Mouse (Mus musculus) ES-E14 (cell line): Measurements from ENCODE around the gene Pakap. TPM values are rescaled to one million over a fixed set of nuclear protein-coding genes. Genes with fewer than 3 reads are reported as not detected.

Experiments
- DNase-seq: peaks from one replicate; pipeline ENCODE4 v3.0.0-alpha.2; 2013; ENCODE audit warnings: low read depth, low spot score
- H3K27ac ChIP-seq: 2 replicates; pipeline ENCODE4 v1.5.1; 2012; ENCODE audit warnings: low read depth, mild to moderate bottlenecking, low read length, moderate library complexity, mixed read lengths; ENCODE audit not compliant: poor library complexity, insufficient read depth, severe bottlenecking
- H3K36me3 ChIP-seq: 2 replicates; pipeline ENCODE4 v1.6.1; 2012; ENCODE audit warnings: mild to moderate bottlenecking, low read length, moderate library complexity, mixed read lengths; ENCODE audit not compliant: control insufficient read depth, poor library complexity, insufficient read depth, severe bottlenecking
- H3K4me1 ChIP-seq, 2 experiments: fragments of 150-350 bp in 1 of 2; sonication (generic) in 1 of 2; 2 replicates each; pipeline ENCODE4 v1.6.1; 2012; ENCODE audit warnings: low read length in 2 of 2, mild to moderate bottlenecking in 1 of 2, mixed read lengths in 1 of 2; ENCODE audit not compliant: control insufficient read depth in 2 of 2, insufficient read depth in 2 of 2, poor library complexity in 1 of 2
- H3K4me3 ChIP-seq, 2 experiments: fragments of 150-350 bp in 1 of 2; sonication (generic) in 1 of 2; 2 replicates each; pipeline ENCODE4 v1.5.1; 2012; ENCODE audit warnings: low read length in 2 of 2, low read depth in 1 of 2, mild to moderate bottlenecking in 1 of 2, mixed read lengths in 1 of 2; ENCODE audit not compliant: insufficient read depth in 1 of 2, poor library complexity in 1 of 2, severe bottlenecking in 1 of 2
- H3K9ac ChIP-seq: 2 replicates; pipeline ENCODE4 v1.6.1; 2012; ENCODE audit warnings: low read depth, mild to moderate bottlenecking, low read length, mixed read lengths; ENCODE audit not compliant: poor library complexity, insufficient read depth, severe bottlenecking
- H3K9me3 ChIP-seq: fragments of 150-350 bp; sonication (generic); 2 replicates; pipeline ENCODE4 v1.6.1; 2012; ENCODE audit warnings: low read depth, mild to moderate bottlenecking, low read length; ENCODE audit not compliant: control insufficient read depth, insufficient read depth
- CHD2 ChIP-seq: IDR thresholded peaks from 2 replicates; pipeline ENCODE4 v1.6.1; 2014; ENCODE audit warnings: mild to moderate bottlenecking, low read depth, low read length, inconsistent platforms
- HCFC1 ChIP-seq: IDR thresholded peaks from 2 replicates; pipeline ENCODE4 v1.6.1; 2012; ENCODE audit warnings: low read length, inconsistent platforms, borderline replicate concordance; ENCODE audit not compliant: insufficient read depth
- MAFK ChIP-seq: IDR thresholded peaks from 2 replicates; pipeline ENCODE4 v1.6.1; 2014; ENCODE audit warnings: mild to moderate bottlenecking, low read depth, low read length, inconsistent platforms; ENCODE audit not compliant: insufficient read depth
- ZC3H11A ChIP-seq: IDR thresholded peaks from 2 replicates; pipeline ENCODE4 v1.6.1; 2012; ENCODE audit warnings: low read depth, mild to moderate bottlenecking, inconsistent platforms, low read length, borderline replicate concordance
- ZNF384 ChIP-seq: IDR thresholded peaks from 2 replicates; pipeline ENCODE4 v1.6.1; 2012; ENCODE audit warnings: low read depth, low read length, inconsistent platforms
- in situ Hi-C, 2 experiments: fragments of 600-800 bp; cut with MboI; formaldehyde crosslinking; loops; one replicate each; pipeline ENCODE4 v1.15.1; 2025; ENCODE audit warnings: low sequenced_read_pairs in 2 of 2, inconsistent platforms in 1 of 2; ENCODE audit not compliant: unreplicated experiment in 2 of 2
- total RNA-seq: library from RNA; depleted of rRNA; stranded (reverse); fragments of 300-350 nt; gene quantifications from 2 replicates; pipeline ENCODE4 v1.2.3, GENCODE M21; 2012

Pakap gene
- total RNA-seq, 1 experiment = 5.8 TPM

DNA sequence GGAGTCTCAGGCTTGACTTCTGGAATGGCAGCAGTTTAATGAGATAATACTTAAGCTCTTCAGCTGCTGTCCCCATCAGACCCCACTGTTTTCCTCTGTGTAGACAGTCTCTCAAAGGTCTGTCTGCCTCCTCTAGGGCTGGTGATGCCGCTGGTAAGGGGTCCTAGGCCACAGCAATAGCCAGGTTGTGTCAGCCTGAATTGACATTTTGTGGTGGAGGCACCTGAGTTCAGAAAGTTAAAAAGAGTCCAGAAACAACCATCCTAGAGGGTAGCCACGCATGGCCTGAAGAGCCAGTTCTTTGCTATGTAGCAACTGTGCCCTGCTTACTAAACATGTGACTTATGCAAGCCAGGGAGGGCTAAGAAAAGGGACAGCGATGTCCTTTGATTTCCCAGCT, 279.7 kb downstream of the Pakap start:
- in situ Hi-C loops = no loop called here
- no peak overlapping the region for H3K4me3 ChIP-seq
- DNase-seq = no peak

DNA sequence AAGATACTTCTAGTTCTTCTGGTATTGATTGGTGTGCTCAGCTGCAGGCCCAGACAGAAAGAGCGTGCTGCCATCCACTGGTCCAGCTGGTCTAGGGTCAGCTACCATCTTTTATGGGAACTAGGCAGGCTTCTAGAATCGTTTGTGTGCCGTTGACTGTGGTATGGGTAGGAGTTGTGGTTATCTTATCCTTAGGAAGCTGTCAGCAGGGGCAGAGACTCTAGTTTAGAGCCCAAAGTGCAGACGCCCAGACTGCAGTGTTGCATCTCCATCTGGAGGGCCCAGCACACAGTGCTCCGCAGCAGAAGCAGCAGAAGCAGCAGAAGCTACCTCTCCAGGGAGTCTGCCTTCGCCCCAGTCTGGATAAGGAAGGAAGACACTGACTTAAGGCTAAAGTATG, 281.5 kb downstream of the Pakap start:
- Histone ChIP-seq H3K9ac (no peak overlapping the region), H3K4me1 (peaks cover 3% of the 10 kb centered on the region in 2 experiments; a peak in 1 of 4 replicates), H3K4me3 (no peak overlapping the region), H3K36me3 (peaks cover 4% of the 10 kb centered on the region), H3K9me3 (0 out of 2 replicates have a peak, but pooled peaks cover 2% of the 10 kb centered on the region), H3K27ac (no peak overlapping the region)
- in situ Hi-C loops = no loop called here
- TF ChIP-seq CHD2 (no peak), MAFK (no peak), ZNF384 (no peak), HCFC1 (no peak), ZC3H11A (no peak)
- no peak for DNase-seq

More for the DNA sequence above, 279.7 kb downstream of the Pakap start:
- Histone ChIP-seq H3K36me3 (peaks cover 3% of the 10 kb centered on the region; the same call in 1 of the 2 replicates), H3K9ac (no peak overlapping the region), H3K27ac (no peak overlapping the region; the same call in 1 of the 2 replicates), H3K9me3 (no peaks in the 10 kb centered on the region), H3K4me1 (peaks cover 3 to 6% of the 10 kb centered on the region in 2 experiments; a peak in 1 of 4 replicates)
- TF ChIP-seq MAFK = no peak
- no peak for TF ChIP-seq HCFC1
- no peak for TF ChIP-seq CHD2
- no peak for TF ChIP-seq ZC3H11A
- TF ChIP-seq ZNF384 = no peak

DNA sequence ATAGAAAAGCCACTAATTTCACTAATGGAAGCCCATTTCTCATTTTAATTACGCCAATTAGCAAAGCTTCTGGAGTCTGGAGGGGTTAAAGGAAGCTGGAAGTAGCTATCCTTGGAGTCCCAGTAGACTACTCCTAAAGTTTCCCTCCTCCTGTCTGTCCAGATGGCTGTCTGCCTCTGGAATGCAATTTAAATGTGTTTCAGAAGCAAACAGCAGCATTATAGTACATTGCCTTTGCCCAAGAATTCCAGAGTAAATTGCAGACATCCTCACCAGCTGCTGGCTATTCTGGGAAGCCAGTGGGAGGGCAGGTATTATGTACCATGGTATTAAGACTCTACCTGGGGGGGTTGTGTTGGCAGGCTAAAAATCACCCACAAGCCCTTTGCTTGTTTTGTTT, 283.8 kb downstream of the Pakap start:
- TF ChIP-seq HCFC1 (no peak), CHD2 (no peak), ZC3H11A (no peak), ZNF384 (no peak), MAFK (no peak)
- Histone ChIP-seq H3K27ac (no peak overlapping the region), H3K9me3 (0 out of 2 replicates have a peak, but pooled peaks cover 2% of the 10 kb centered on the region), H3K4me1 (peaks cover 2 to 3% of the 10 kb centered on the region in 2 experiments; a peak in 1 of 4 replicates), H3K36me3 (peaks cover 26% of the 10 kb centered on the region), H3K9ac (no peak overlapping the region), H3K4me3 (no peak overlapping the region)
- DNase-seq = no peak
- in situ Hi-C loops = no loop called here

DNA sequence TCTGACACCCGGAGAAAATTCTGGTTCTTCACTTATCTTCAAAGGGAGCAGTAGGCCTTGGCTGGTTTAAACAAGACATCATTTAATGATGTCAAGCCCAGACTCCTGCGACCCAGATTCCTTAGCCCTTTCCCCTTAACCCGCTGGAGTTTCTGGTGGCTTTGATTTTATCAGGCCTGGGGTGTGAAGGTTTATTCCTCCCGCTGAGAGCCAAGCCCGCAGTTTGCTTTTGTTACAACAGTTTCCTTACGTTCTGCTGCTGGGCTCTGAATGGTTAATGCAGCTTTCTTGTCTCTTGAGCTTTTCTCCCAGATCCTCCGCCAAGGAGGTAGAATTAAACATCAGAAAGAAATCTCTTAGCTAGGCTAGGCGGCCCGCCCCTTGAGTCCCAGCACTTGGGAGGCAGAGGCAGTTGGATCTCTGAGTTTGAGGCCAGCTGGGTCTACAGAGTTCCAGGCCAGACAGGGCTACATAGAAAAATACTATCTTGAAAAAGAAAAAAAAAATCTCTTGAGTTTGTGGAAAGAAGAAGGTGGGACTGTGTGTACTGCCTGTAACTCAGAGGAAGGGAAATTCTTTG, 284.6 kb downstream of the Pakap start:
- peaks cover 28% of the 10 kb centered on the region for H3K36me3 ChIP-seq
- in situ Hi-C loops = no loop called here
- TF ChIP-seq ZNF384 (no peak), ZC3H11A (no peak), CHD2 (no peak), MAFK (no peak), HCFC1 (no peak)

DNA sequence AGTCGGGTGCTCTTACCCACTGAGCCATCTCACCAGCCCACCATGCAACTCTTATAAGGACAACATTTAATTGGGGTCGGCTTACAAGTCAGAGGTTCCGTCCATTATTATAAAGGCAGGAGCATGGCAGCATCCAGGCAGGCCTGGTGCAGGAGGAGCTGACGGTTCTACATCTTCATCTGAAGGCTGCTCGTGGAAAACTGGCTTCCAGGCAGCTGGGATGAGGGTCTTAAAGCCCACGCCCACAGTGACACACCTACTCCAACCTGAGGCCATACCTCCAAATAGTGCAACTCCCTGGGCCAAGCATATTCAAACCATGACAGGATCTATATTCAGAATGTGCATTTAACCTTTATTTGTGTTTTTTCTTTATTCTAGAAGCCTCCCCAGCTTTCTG, 286.2 kb downstream of the Pakap start:
- H3K4me1 ChIP-seq = peaks cover 2 to 3% of the 10 kb centered on the region in 2 experiments; a peak in 1 of 4 replicates
- in situ Hi-C loops = no loop called here
- DNase-seq = no peak
- no peak overlapping the region for H3K27ac ChIP-seq
- no peak overlapping the region for H3K4me3 ChIP-seq
- no peak overlapping the region for H3K9ac ChIP-seq
- 0 out of 2 replicates have a peak, but pooled peaks cover 2% of the 10 kb centered on the region for H3K9me3 ChIP-seq
- peaks cover 28% of the 10 kb centered on the region for H3K36me3 ChIP-seq
- no peak for TF ChIP-seq MAFK
- TF ChIP-seq HCFC1 = no peak
- TF ChIP-seq ZNF384 = no peak
- TF ChIP-seq CHD2 = no peak
- TF ChIP-seq ZC3H11A = no peak

More for the DNA sequence above, 284.6 kb downstream of the Pakap start:
- H3K4me1 ChIP-seq = peaks cover 2 to 3% of the 10 kb centered on the region in 2 experiments; a peak in 1 of 4 replicates
- H3K27ac ChIP-seq = no peak overlapping the region; the same call in 1 of the 2 replicates
- no peak overlapping the region for H3K4me3 ChIP-seq
- H3K9me3 ChIP-seq = 0 out of 2 replicates have a peak, but pooled peaks cover 2% of the 10 kb centered on the region
- no peak overlapping the region for H3K9ac ChIP-seq
- no peak for DNase-seq
